Mouse (Mus musculus) CH12F3 (cell line): Measurements from ENCODE around the gene Prdx1.
"Not testable (repeated sequence)": the region's sequence is repeated elsewhere in the genome, so short reads cannot be mapped to it uniquely, and the experiment has no call there.

Source experiments
- in situ Hi-C: fragments of 300-500 bp; cut with MboI; formaldehyde crosslinking; loops from 2 replicates; pipeline ENCODE4 v1.14.3; 2020; ENCODE audit warnings: low sequenced_read_pairs

Gene Prdx1

GRCm38 (mm10) chr4:116677808-116678207 lies 7.5 kb upstream of the Prdx1 start:
- in situ Hi-C loops = no loop called here

DNA sequence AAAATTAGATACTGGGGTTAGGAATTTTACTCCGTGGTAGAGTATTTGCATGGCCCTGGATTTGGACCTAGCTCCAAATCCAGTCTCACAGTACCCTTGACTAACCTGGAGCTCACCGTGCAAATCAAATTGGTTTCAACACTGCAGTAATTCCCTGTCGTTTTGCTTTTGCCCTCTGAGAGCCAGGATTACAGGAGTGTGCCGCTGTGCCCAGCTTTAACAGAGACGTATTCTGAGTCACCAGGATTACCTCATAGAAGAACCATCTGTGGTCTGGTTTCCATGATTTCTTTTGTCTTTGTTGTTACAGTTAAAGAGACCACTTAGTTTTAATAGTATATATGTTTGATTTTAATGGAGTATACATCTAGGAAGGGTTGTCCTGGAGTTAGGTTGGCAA lies 6.2 kb upstream of the Prdx1 start:
- in situ Hi-C loops = no loop called here

DNA sequence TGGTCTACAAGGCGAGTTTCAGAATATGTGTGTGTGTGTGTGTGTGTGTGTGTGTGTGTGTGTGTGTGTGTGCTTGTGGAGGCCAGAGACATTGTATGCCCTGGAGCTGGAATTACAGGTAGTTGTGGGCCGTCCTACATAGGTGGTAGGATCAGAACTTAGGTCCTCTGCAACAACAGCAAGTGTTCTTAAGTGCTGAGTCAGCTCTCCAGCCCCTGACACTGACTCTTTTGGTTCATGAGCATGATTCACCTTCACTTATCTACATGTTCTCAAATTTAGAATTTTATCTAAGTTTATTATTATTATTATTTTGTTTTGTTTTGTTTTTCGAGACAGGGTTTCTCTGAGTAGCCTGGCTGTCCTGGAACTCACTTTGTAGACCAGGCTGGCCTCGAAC lies 4.8 kb upstream of the Prdx1 start:
- in situ Hi-C loops = not testable (repeated sequence)

DNA sequence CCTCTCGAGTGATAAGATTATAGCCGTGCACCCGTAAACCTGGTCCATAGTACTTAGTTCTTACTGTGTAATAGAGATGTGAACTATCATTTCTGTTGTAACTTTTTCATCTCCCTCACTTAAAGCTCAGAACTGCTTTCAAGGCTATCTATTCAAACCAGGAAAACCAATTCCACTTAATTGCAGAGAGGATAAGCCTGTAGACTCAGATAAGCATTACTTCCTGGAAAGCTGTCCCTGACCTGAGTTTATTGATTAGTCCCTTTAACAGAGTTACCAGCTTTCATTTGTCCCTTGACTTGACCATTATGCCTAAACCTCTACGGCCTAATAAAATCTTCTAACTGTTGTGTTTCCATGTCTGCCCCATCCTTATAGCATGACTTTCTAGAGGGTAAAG lies 1.4 kb upstream of the Prdx1 start:
- in situ Hi-C loops = no loop called here

- in situ Hi-C loops = no loop called here
Measured at GRCm38 (mm10) chr4:116684665-116685064, 679 bp upstream of the Prdx1 start.

DNA sequence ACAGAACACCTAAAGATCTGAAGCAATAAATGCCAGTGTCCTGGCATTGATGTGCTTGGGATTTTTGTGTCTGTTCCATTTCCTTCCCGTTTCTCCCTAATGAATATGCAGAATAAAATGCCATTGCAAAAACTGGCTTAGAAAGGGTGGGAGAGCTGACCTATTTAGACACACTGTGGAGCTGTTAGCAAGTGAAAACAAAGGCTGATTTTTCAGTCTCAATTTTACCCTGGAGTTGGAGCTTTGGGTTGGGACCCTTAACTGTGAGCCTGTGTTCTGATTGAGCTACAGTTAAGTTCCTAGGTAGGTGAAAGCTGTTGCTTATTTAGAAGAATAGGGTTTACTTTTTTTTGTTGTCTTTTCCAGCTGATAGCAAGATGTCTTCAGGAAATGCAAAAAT lies 1.7 kb downstream of the Prdx1 start:
- in situ Hi-C loops = no loop called here

DNA sequence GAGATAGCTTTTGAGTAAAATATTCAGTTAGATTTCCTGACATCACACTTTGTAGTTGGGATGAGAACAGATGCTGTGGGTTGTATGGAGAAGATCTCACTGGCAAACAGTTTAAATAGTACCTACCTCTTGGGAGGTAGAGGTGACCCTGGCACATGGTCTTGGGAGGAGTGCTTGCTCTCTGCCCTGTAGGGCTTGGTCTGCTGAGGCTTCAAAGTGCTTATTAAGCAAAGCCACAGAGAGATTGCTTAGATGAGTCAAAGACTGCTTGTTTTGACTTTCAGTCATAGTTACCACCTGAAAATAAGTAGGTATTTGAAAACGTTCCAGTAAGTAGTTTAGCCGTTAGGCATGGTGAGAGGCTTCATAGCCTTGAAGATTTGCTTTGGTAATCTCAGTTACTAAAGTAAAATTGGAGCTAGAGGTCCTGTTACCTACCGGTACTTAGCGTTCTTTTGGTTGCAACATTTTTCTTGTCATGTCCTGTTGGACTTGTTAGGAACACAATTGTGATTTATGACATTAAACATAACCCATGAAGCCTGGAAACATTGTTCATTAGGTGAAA lies 4.0 kb downstream of the Prdx1 start:
- in situ Hi-C loops = no loop called here

DNA sequence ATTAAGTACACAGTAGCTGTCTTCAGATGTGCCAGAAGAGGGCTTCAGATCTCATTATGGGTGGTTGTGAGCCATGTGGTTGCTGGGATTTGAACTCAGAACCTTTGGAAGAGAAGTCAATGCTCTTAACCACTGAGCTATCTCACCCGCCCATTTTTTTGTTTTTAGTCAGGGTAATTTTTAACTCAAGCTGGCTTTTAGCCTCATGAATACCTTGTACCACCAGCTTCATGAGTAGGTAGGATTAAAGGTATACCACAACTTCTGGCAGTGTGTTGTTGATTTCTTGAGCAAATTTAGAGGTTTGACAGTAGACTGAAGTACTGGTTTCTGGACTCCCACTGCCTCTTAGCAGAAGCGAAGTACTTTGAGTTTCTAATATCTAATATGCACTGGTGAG lies 6.8 kb downstream of the Prdx1 start:
- in situ Hi-C loops = no loop called here

DNA sequence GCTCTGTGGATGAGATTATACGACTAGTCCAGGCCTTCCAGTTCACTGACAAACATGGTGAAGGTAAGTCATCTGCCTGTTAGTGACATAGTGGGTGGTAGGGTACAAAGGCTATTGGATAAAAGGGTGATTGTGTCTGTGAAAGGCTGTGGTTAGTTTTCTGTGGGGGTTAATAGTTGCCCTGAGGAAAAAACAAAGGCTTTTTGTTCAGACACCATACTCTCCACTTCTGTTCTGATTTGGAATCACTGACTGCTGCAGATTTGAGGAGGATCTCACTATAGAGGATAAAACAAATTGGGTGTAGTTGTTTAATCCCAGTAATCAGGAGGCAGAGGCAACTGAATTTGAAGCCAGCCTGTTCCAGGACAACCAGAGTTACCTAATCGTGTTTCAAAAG lies 8.4 kb downstream of the Prdx1 start:
- in situ Hi-C loops = no loop called here

GRCm38 (mm10) chr4:116698693-116699342 lies 13.5 kb downstream of the Prdx1 start:
- in situ Hi-C loops = no loop called here

- in situ Hi-C loops = no loop called here
Measured at GRCm38 (mm10) chr4:116700964-116701363, 15.6 kb downstream of the Prdx1 start.

GRCm38 (mm10) chr4:116703804-116704203 lies 18.5 kb downstream of the Prdx1 start:
- in situ Hi-C loops = no loop called here

DNA sequence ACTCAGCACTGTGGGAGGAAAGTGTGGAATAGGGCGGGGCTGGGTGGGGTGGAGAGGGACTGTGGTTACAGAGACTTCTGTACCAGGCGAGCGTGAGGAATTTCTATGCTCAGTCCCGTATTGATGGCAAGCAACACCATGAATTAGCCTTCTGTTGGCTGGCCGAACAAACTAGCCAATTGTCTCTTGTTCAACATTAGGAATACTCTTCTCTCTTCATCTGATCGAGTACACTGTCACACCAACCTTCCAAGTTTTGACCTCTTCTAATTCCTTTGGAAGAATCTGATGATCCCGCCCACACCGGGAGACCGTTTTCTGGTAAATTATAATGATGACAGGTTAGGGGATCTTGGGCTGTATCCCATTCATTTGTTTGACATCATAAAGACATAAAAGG lies 22.3 kb downstream of the Prdx1 start:
- in situ Hi-C loops = no loop called here

- in situ Hi-C loops = no loop called here
Measured at GRCm38 (mm10) chr4:116708201-116708764, 22.9 kb downstream of the Prdx1 start, which contains the start of the genes Mmachc and Ccdc163. Gene Mmachc, minus strand, starts transcription at chr4:116708406. Gene Ccdc163, plus strand, starts transcription at chr4:116708509.

DNA sequence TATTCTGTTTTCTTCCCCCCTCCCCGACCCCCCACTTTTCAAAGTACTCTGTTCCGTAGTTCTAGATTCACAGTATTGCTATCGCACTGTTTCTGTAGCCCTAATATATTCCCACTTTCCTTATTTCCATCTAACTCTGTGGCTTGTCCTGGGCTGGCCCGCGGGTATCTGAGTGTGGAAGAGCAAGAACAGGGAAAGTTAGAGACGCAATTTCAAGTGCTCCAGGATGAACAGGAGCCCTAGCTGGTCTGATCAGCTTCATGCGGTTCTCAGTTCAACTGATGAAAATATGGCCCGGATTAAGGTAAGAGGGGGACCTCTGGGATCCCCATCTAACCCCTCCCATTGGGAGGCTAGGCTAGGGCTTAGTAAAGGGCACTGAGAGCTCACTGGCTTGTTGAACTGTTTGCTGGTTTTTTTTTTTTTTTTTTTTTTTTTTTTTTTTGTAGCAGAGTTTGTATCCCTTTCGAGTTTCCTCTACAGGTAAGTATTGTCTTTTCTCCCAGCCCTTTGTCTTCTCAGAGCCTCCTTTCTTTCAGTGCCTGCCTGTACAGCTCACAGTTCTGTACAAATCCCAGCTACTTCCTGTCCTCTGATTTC lies 23.5 kb downstream of the Prdx1 start:
- in situ Hi-C loops = no loop called here

- in situ Hi-C loops = loop anchor here (10.0 kb wide), 1 partner anchor 285 kb away; the partner anchor contains the start of genes Hectd3 and Urod
Measured at GRCm38 (mm10) chr4:116710154-116710553, 24.8 kb downstream of the Prdx1 start.

- in situ Hi-C loops = loop anchor here (10.0 kb wide), 1 partner anchor 282 kb away; the partner anchor contains the start of genes Hectd3 and Urod
Measured at GRCm38 (mm10) chr4:116712536-116712935, 27.2 kb downstream of the Prdx1 start.

DNA sequence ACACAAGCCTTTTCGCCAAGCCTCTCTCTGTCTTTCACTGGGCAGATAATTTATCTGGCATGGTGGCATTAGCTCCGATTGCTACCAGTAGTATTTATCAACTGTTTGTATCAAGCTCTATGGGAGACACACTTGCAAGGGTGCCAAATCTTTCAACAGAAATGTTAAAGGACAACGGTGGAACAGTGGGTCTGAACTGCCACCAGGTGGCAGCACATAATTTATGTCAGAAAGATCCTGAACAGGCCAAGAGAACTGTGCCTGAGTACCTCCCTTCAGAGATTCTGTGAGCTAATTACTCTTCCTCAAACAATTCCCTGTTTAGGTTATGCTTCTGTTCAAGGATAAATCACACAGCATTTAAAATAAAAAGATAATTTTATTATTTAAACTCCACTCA lies 34.1 kb downstream of the Prdx1 start:
- in situ Hi-C loops = loop anchor here (5.0 to 10.0 kb wide), 2 partner anchors 68 to 275 kb away; partner anchors contain the start of genes Hectd3 and Urod

DNA sequence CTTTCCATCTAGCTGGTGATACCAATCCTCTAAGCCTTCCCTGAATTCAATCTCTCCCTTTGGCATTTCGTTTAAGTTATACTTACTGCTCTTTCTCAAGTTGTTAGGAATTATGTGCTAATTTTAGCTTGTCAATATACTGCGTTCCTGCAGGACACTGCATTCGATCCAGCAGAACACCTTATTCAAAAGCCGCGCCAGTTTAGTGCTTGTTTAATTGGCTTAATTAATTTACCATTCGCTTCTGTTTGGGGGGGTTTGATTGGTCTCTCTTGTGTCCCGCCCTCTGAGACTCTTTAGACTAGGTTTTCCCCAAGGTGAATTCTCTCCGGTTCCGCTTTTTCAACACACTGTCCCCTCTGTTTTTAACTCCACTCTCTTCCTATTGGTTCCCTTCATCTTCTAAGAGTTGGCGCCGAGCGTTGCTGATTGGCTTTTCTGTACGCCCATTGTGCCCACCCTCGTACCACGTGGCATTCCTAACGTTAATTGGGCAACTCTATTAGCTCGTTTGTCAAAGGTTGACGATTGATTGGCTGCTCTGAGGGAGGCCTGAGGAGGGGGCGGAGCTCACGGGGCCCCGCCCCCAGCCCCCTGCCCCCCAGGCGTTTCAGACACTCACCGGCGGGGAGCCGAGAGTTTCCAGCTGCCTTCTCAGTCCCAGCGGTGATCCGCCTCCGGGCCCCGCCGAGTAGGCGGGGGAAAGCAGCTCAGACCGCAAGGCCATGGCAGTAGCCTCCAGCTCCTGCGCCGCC lies 35.2 kb downstream of the Prdx1 start, which contains the start of gene Tesk2:
Tesk2 (plus strand) TSS at position 606 of the 755 bp plus-strand sequence.
- in situ Hi-C loops = no loop called here

DNA sequence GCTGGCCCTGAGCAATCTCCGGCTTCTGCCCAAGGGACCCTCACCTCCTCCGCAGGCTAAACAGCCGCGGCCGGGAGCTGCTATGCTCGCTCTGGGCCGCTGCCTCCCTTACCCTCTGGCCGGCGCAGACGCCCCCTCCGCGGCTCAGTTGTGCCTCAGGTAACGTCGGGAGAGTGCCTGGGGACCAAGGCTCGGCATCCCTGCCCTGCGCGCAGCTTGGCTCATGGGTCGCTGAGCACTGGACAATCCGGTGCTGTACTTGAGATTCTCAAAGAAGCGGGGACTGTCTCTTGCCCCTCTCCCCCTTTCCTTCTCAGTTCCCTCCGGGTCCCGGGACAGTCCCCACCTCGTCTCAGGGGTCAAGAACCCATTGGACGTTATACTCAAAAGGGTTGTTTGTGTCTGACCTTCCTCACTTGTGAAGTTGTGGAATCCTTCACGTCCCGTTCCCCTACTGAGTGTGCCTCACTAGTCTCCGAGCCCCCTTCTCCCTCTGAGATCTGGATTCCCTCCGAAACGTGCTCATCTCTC lies 35.8 kb downstream of the Prdx1 start:
- in situ Hi-C loops = no loop called here

GRCm38 (mm10) chr4:116722230-116722629 lies 36.9 kb downstream of the Prdx1 start:
- in situ Hi-C loops = no loop called here
